Mouse (Mus musculus): Measurements from ENCODE around the gene Bri3bp. TPM values are rescaled to one million over a fixed set of nuclear protein-coding genes. Genes with fewer than 3 reads are reported as not detected.
"Not testable (repeated sequence)": the region's sequence is repeated elsewhere in the genome, so short reads cannot be mapped to it uniquely, and the experiment has no call there.

The Bri3bp gene
- polyA plus RNA-seq, 1 experiment from 2014 or later = 25.3 TPM

GRCm38 (mm10) chr5:125407020-125407830 is 34.1 kb upstream of the Bri3bp start:
- Histone ChIP-seq H3K9ac (ENCODE audit: low read length) (peak overlapping the region; percentile 70; the same call in 1 of the 2 replicates), H3K27me3 (ENCODE audit: control insufficient read depth, insufficient read depth, low read length) (no peaks in the 10 kb centered on the region), H3K36me3 (ENCODE audit: control insufficient read depth, insufficient read depth, low read length) (no peaks in the 10 kb centered on the region), H3K4me3 (ENCODE audit: low read depth, low read length) (peak overlapping the region; percentile 59), H3K27ac (replicated peaks) (peak overlapping the region; percentile 96), H3K9me3 (ENCODE audit: control insufficient read depth, low read length) (no peaks in the 10 kb centered on the region), H3K4me2 (replicated peaks; ENCODE audit: low read depth) (peak overlapping the region; percentile 76), H3K4me1 (replicated peaks; ENCODE audit: control insufficient read depth, insufficient read depth) (no peaks in the 10 kb centered on the region)
- WGBS = 56% methylated on average over 13 of the region's 13 CpGs
- no peak for ATAC-seq (ENCODE audit: low FRiP score, low TSS enrichment)
- no peak for DNase-seq (ENCODE audit: low spot score)
- TF ChIP-seq EP300 (optimal IDR thresholded peaks at IDR 0.05) = no peak
- no peak for TF ChIP-seq CTCF (IDR thresholded peaks at IDR 0.05; ENCODE audit: low read depth)

GRCm38 (mm10) chr5:125407910-125408575 is 33.3 kb upstream of the Bri3bp start:
- H3K9ac ChIP-seq (ENCODE audit: low read length) = no peak overlapping the region
- H3K27me3 ChIP-seq (ENCODE audit: control insufficient read depth, insufficient read depth, low read length) = no peaks in the 10 kb centered on the region
- H3K4me3 ChIP-seq (ENCODE audit: low read depth, low read length) = no peak overlapping the region
- no peaks in the 10 kb centered on the region for H3K9me3 ChIP-seq (ENCODE audit: control insufficient read depth, low read length)
- no peaks in the 10 kb centered on the region for H3K36me3 ChIP-seq (ENCODE audit: control insufficient read depth, insufficient read depth, low read length)
- WGBS = 72% methylated on average over 14 of the region's 14 CpGs
- DNase-seq (ENCODE audit: low spot score) (no peak), ATAC-seq (ENCODE audit: low FRiP score, low TSS enrichment) (no peak)
- H3K27ac ChIP-seq (replicated peaks) = no peak overlapping the region
- no peaks in the 10 kb centered on the region for H3K4me1 ChIP-seq (replicated peaks; ENCODE audit: control insufficient read depth, insufficient read depth)
- H3K4me2 ChIP-seq (replicated peaks; ENCODE audit: low read depth) = no peak overlapping the region
- TF ChIP-seq CTCF (IDR thresholded peaks at IDR 0.05; ENCODE audit: low read depth) = no peak
- TF ChIP-seq EP300 (optimal IDR thresholded peaks at IDR 0.05) = no peak

GRCm38 (mm10) chr5:125408842-125409241 is 32.5 kb upstream of the Bri3bp start:
- no peaks in the 10 kb centered on the region for H3K4me1 ChIP-seq (replicated peaks; ENCODE audit: control insufficient read depth, insufficient read depth)
- DNase-seq (ENCODE audit: low spot score) = peak; percentile 81
- ATAC-seq (ENCODE audit: low FRiP score, low TSS enrichment) = peak; percentile 39
- TF ChIP-seq CTCF (IDR thresholded peaks at IDR 0.05; ENCODE audit: low read depth) (no peak), EP300 (optimal IDR thresholded peaks at IDR 0.05) (no peak)
- WGBS = 2% methylated on average over 13 of the region's 13 CpGs
- H3K27ac ChIP-seq (replicated peaks) = no peak overlapping the region; the same call in 1 of the 2 replicates
- no peaks in the 10 kb centered on the region for H3K36me3 ChIP-seq (ENCODE audit: control insufficient read depth, insufficient read depth, low read length)
- H3K9me3 ChIP-seq (ENCODE audit: control insufficient read depth, low read length) = no peaks in the 10 kb centered on the region
- peak overlapping the region; percentile 47 for H3K4me2 ChIP-seq (replicated peaks; ENCODE audit: low read depth)
- H3K4me3 ChIP-seq (ENCODE audit: low read depth, low read length) = peak overlapping the region; percentile 29
- no peak overlapping the region for H3K9ac ChIP-seq (ENCODE audit: low read length)
- no peaks in the 10 kb centered on the region for H3K27me3 ChIP-seq (ENCODE audit: control insufficient read depth, insufficient read depth, low read length)

- H3K9ac ChIP-seq (ENCODE audit: low read length) = no peak overlapping the region
- 14% methylated on average over 20 of the region's 20 CpGs for WGBS
- no peaks in the 10 kb centered on the region for H3K4me1 ChIP-seq (replicated peaks; ENCODE audit: control insufficient read depth, insufficient read depth)
- DNase-seq (ENCODE audit: low spot score) (peak; percentile 54), ATAC-seq (ENCODE audit: low FRiP score, low TSS enrichment) (no peak)
- no peaks in the 10 kb centered on the region for H3K36me3 ChIP-seq (ENCODE audit: control insufficient read depth, insufficient read depth, low read length)
- H3K4me3 ChIP-seq (ENCODE audit: low read depth, low read length) = peak overlapping the region; percentile 29
- no peak overlapping the region; the same call in 1 of the 2 replicates for H3K27ac ChIP-seq (replicated peaks)
- no peaks in the 10 kb centered on the region for H3K27me3 ChIP-seq (ENCODE audit: control insufficient read depth, insufficient read depth, low read length)
- H3K4me2 ChIP-seq (replicated peaks; ENCODE audit: low read depth) = peak overlapping the region; percentile 47
- TF ChIP-seq EP300 (optimal IDR thresholded peaks at IDR 0.05) (no peak), CTCF (IDR thresholded peaks at IDR 0.05; ENCODE audit: low read depth) (no peak)
- no peaks in the 10 kb centered on the region for H3K9me3 ChIP-seq (ENCODE audit: control insufficient read depth, low read length)
Observed at GRCm38 (mm10) chr5:125409348-125410090, 31.8 kb upstream of the Bri3bp start.

- no peak for ATAC-seq (ENCODE audit: low FRiP score, low TSS enrichment)
- TF ChIP-seq CTCF (IDR thresholded peaks at IDR 0.05; ENCODE audit: low read depth) (peak; percentile 77), EP300 (optimal IDR thresholded peaks at IDR 0.05) (no peak)
- no peaks in the 10 kb centered on the region for H3K27me3 ChIP-seq (ENCODE audit: control insufficient read depth, insufficient read depth, low read length)
- H3K27ac ChIP-seq (replicated peaks) = no peak overlapping the region
- H3K4me3 ChIP-seq (ENCODE audit: low read depth, low read length) = no peak overlapping the region
- H3K4me1 ChIP-seq (replicated peaks; ENCODE audit: control insufficient read depth, insufficient read depth) = no peaks in the 10 kb centered on the region
- peaks cover 13% of the 10 kb centered on the region; the same call in 1 of the 2 replicates for H3K36me3 ChIP-seq (ENCODE audit: control insufficient read depth, insufficient read depth, low read length)
- no peak overlapping the region for H3K4me2 ChIP-seq (replicated peaks; ENCODE audit: low read depth)
- H3K9ac ChIP-seq (ENCODE audit: low read length) = no peak overlapping the region
- 59% methylated on average over 5 of the region's 5 CpGs for whole genome bisulfite sequencing
- no peaks in the 10 kb centered on the region for H3K9me3 ChIP-seq (ENCODE audit: control insufficient read depth, low read length)
- peak; percentile 72 for DNase-seq (ENCODE audit: low spot score)
Observed at GRCm38 (mm10) chr5:125411972-125412530, 29.3 kb upstream of the Bri3bp start.

GRCm38 (mm10) chr5:125412536-125412935 is 28.8 kb upstream of the Bri3bp start:
- H3K4me2 ChIP-seq (replicated peaks; ENCODE audit: low read depth); H3K27ac ChIP-seq (replicated peaks); H3K9me3 ChIP-seq (ENCODE audit: control insufficient read depth, low read length); H3K9ac ChIP-seq (ENCODE audit: low read length); H3K27me3 ChIP-seq (ENCODE audit: control insufficient read depth, insufficient read depth, low read length); ATAC-seq (ENCODE audit: low FRiP score, low TSS enrichment); H3K4me1 ChIP-seq (replicated peaks; ENCODE audit: control insufficient read depth, insufficient read depth); H3K4me3 ChIP-seq (ENCODE audit: low read depth, low read length); DNase-seq (ENCODE audit: low spot score): not testable (repeated sequence)
- 86% methylated on average over 8 of the region's 8 CpGs for WGBS
- H3K36me3 ChIP-seq (ENCODE audit: control insufficient read depth, insufficient read depth, low read length) = peaks cover 13% of the 10 kb centered on the region; the same call in 1 of the 2 replicates

Data from stomach, postnatal 0 days (tissue).